Mouse (Mus musculus) kidney, postnatal 4 days (tissue): ENCODE data around the gene Ninj2.
"Not testable (repeated sequence)": the region's sequence is repeated elsewhere in the genome, so short reads cannot be mapped to it uniquely, and the experiment has no call there.

Experiments used
- DNase-seq, 2 experiments: peaks; one replicate each; pipeline ENCODE4 v3.0.0; 2021; ENCODE audit warnings: mixed read lengths in 2 of 2

The Ninj2 gene

GRCm38 (mm10) chr6:120093100-120093499 lies at the start of gene Ninj2:
Gene Ninj2, plus strand, starts transcription at chr6:120093350.
- DNase-seq, result no peak

GRCm38 (mm10) chr6:120045406-120045805 lies 47.7 kb upstream of the Ninj2 start:
- no peak for DNase-seq

GRCm38 (mm10) chr6:120047705-120048292 lies 45.4 kb upstream of the Ninj2 start:
- no peak for DNase-seq

GRCm38 (mm10) chr6:120054412-120054811 lies 38.7 kb upstream of the Ninj2 start:
- DNase-seq, result no peak

- DNase-seq, result no peak
Measured at GRCm38 (mm10) chr6:120055666-120056540, 37.2 kb upstream of the Ninj2 start.

GRCm38 (mm10) chr6:120062934-120063333 lies 30.2 kb upstream of the Ninj2 start:
- DNase-seq, result no peak

- no peak for DNase-seq
Measured at GRCm38 (mm10) chr6:120064627-120065026, 28.5 kb upstream of the Ninj2 start.

GRCm38 (mm10) chr6:120065552-120066177 lies 27.5 kb upstream of the Ninj2 start:
- no peak for DNase-seq

GRCm38 (mm10) chr6:120069546-120069945 lies 23.6 kb upstream of the Ninj2 start:
- no peak for DNase-seq

GRCm38 (mm10) chr6:120072630-120073029 lies 20.5 kb upstream of the Ninj2 start:
- DNase-seq, result peak in 1 of 2 experiments; percentile 11

GRCm38 (mm10) chr6:120076619-120077450 lies 16.3 kb upstream of the Ninj2 start:
- DNase-seq, result no peak

GRCm38 (mm10) chr6:120079547-120079946 lies 13.6 kb upstream of the Ninj2 start:
- DNase-seq, result no peak

GRCm38 (mm10) chr6:120081516-120081915 lies 11.6 kb upstream of the Ninj2 start:
- no peak for DNase-seq

GRCm38 (mm10) chr6:120082251-120082950 lies 10.7 kb upstream of the Ninj2 start:
- no peak for DNase-seq

GRCm38 (mm10) chr6:120082951-120083411 lies 10.2 kb upstream of the Ninj2 start:
- no peak for DNase-seq

- DNase-seq, result no peak
Measured at GRCm38 (mm10) chr6:120083442-120083841, 9.7 kb upstream of the Ninj2 start.

GRCm38 (mm10) chr6:120084983-120085382 lies 8.2 kb upstream of the Ninj2 start:
- DNase-seq, result no peak

- DNase-seq, result no peak
Measured at GRCm38 (mm10) chr6:120085832-120086231, 7.3 kb upstream of the Ninj2 start.

- not testable (repeated sequence) for DNase-seq
Measured at GRCm38 (mm10) chr6:120087041-120087440, 6.1 kb upstream of the Ninj2 start.

GRCm38 (mm10) chr6:120090712-120091248 lies 2.4 kb upstream of the Ninj2 start:
- peak; percentile 36 to 55 for DNase-seq

- no peak for DNase-seq
Measured at GRCm38 (mm10) chr6:120091956-120092355, 1.2 kb upstream of the Ninj2 start.
